Mouse (Mus musculus) midbrain, embryonic 16.5 days (tissue): ENCODE results near the gene Rtf2. TPM values are rescaled to one million over a fixed set of nuclear protein-coding genes. Genes with fewer than 3 reads are reported as not detected.

Experiments used
- ATAC-seq: fragments of 200-750 bp; cut with Nextera tagmentation; 2 replicates; pipeline ENCODE4 v1.8.0; 2017; ENCODE audit warnings: moderate TSS enrichment
- H3K27ac ChIP-seq: fragments of 300-500 bp; sonication (generic); 2 replicates; pipeline ENCODE4 v1.5.1; 2014; ENCODE audit warnings: mild to moderate bottlenecking, low read length, mixed read lengths
- H3K27me3 ChIP-seq: fragments of 300-500 bp; sonication (generic); 2 replicates; pipeline ENCODE4 v1.6.1; 2014; ENCODE audit warnings: low read depth, low read length, mixed read lengths; ENCODE audit not compliant: control insufficient read depth, insufficient read depth
- H3K36me3 ChIP-seq: fragments of 300-500 bp; sonication (generic); 2 replicates; pipeline ENCODE4 v1.6.1; 2014; ENCODE audit warnings: mild to moderate bottlenecking, low read length, moderate library complexity, mixed read lengths; ENCODE audit not compliant: control insufficient read depth, insufficient read depth
- H3K4me1 ChIP-seq: fragments of 300-500 bp; sonication (generic); 2 replicates; pipeline ENCODE4 v1.6.1; 2014; ENCODE audit warnings: mild to moderate bottlenecking, low read length, mixed read lengths; ENCODE audit not compliant: control insufficient read depth, insufficient read depth
- H3K4me2 ChIP-seq: fragments of 300-500 bp; sonication (generic); 2 replicates; pipeline ENCODE4 v1.6.1; 2014; ENCODE audit warnings: mild to moderate bottlenecking, low read length, mixed read lengths
- H3K4me3 ChIP-seq: fragments of 300-500 bp; sonication (generic); 2 replicates; pipeline ENCODE4 v1.5.1; 2014; ENCODE audit warnings: low read depth, mild to moderate bottlenecking, low read length, moderate library complexity, mixed read lengths
- H3K9ac ChIP-seq: fragments of 300-500 bp; sonication (generic); 2 replicates; pipeline ENCODE4 v1.6.1; 2014; ENCODE audit warnings: low read depth, low read length, mixed read lengths
- H3K9me3 ChIP-seq: fragments of 300-500 bp; sonication (generic); replicated peaks from 2 replicates; pipeline ENCODE4 v1.6.1; 2014; ENCODE audit warnings: mild to moderate bottlenecking, low read length, mixed read lengths; ENCODE audit not compliant: control insufficient read depth, poor library complexity, severe bottlenecking
- WGBS: fragments of 180-500 bp; shearing (Covaris S2); extraction: QIAGEN DNeasy Blood & Tissue Kit; methylation state at CpG from one replicate; pipeline ENCODE4 v1.1.7; 2014; 5-methylcytosine and 5-hydroxymethylcytosine counted together
- polyA plus RNA-seq: library from polyadenylated mRNA; unstranded; fragments of >200 nt; fragmentation: Nextera tagmentation; extraction: Ambion mirVana; gene quantifications from 2 replicates; pipeline ENCODE4 v1.2.1, GENCODE M21; 2015

Gene Rtf2
- polyA plus RNA-seq, 1 experiment from 2014 or later = 93.6 TPM

GRCm38 (mm10) chr2:172506121-172506520 is 65.8 kb downstream of the Rtf2 start:
- no peaks in the 10 kb centered on the region for H3K9me3 ChIP-seq
- no peak for ATAC-seq
- H3K4me3 ChIP-seq = no peak overlapping the region
- no peak overlapping the region for H3K9ac ChIP-seq
- no peaks in the 10 kb centered on the region for H3K4me1 ChIP-seq
- 88% methylated on average over 7 of the region's 7 CpGs for WGBS
- H3K27ac ChIP-seq = no peak overlapping the region
- H3K27me3 ChIP-seq = no peaks in the 10 kb centered on the region
- no peaks in the 10 kb centered on the region for H3K36me3 ChIP-seq
- no peak overlapping the region for H3K4me2 ChIP-seq

- H3K9me3 ChIP-seq = no peaks in the 10 kb centered on the region
- H3K4me1 ChIP-seq = no peaks in the 10 kb centered on the region
- H3K27me3 ChIP-seq = no peaks in the 10 kb centered on the region
- no peak overlapping the region for H3K4me3 ChIP-seq
- no peak overlapping the region for H3K9ac ChIP-seq
- no peak overlapping the region for H3K4me2 ChIP-seq
- H3K36me3 ChIP-seq = no peaks in the 10 kb centered on the region
- H3K27ac ChIP-seq = no peak overlapping the region
- no peak for ATAC-seq
- WGBS = 90% methylated on average over 15 of the region's 15 CpGs
Observed at GRCm38 (mm10) chr2:172510056-172510712, 69.8 kb downstream of the Rtf2 start.

- no peak for ATAC-seq
- no peak overlapping the region for H3K27ac ChIP-seq
- no peaks in the 10 kb centered on the region for H3K36me3 ChIP-seq
- no peaks in the 10 kb centered on the region for H3K27me3 ChIP-seq
- no peak overlapping the region for H3K4me2 ChIP-seq
- H3K4me1 ChIP-seq = no peaks in the 10 kb centered on the region
- H3K9ac ChIP-seq = no peak overlapping the region
- H3K4me3 ChIP-seq = no peak overlapping the region
- 64% methylated on average over 3 of the region's 3 CpGs for WGBS
- no peaks in the 10 kb centered on the region for H3K9me3 ChIP-seq
Observed at GRCm38 (mm10) chr2:172510899-172511298, 70.5 kb downstream of the Rtf2 start.

- no peak overlapping the region for H3K27ac ChIP-seq
- no peak for ATAC-seq
- no peaks in the 10 kb centered on the region for H3K27me3 ChIP-seq
- no peaks in the 10 kb centered on the region for H3K9me3 ChIP-seq
- H3K36me3 ChIP-seq = no peaks in the 10 kb centered on the region
- no peak overlapping the region for H3K9ac ChIP-seq
- no peak overlapping the region for H3K4me2 ChIP-seq
- no peaks in the 10 kb centered on the region for H3K4me1 ChIP-seq
- 28% methylated on average over 11 of the region's 11 CpGs for WGBS
- no peak overlapping the region for H3K4me3 ChIP-seq
Observed at GRCm38 (mm10) chr2:172516407-172516992, 76.1 kb downstream of the Rtf2 start.

Other genes starting within 250 kb of the Rtf2 start
- gene Mc3r, start 192.1 kb upstream of the Rtf2 start, polyA plus RNA-seq = 0.64 and 0.73 TPM in 2 replicates
- gene Fam210b, start 95.0 kb upstream of the Rtf2 start, polyA plus RNA-seq = 21.2 and 24.0 TPM in 2 replicates
- gene Aurka, start 70.0 kb upstream of the Rtf2 start, polyA plus RNA-seq = 10.4 and 12.5 TPM in 2 replicates
- 23.4 and 25.2 TPM in 2 replicates for gene Cstf1, start 69.9 kb upstream of the Rtf2 start, polyA plus RNA-seq
- gene Cass4, start 46.8 kb upstream of the Rtf2 start, polyA plus RNA-seq = 0.11 and 0.16 TPM in 2 replicates
- 1.6 TPM in 2 replicates for gene Gcnt7, start 18.0 kb downstream of the Rtf2 start, polyA plus RNA-seq
- 0.75 TPM in 1 of 2 replicates, not detected in the other for gene Fam209, start 32.0 kb downstream of the Rtf2 start, polyA plus RNA-seq
- 0.20 and 0.25 TPM in 2 replicates for gene Tfap2c, start 109.0 kb downstream of the Rtf2 start, polyA plus RNA-seq